Mouse (Mus musculus): Measurements from ENCODE around the gene Atp6v1g1.

GRCm38 (mm10) chr4:63556665-63557064 lies 12.1 kb downstream of the Atp6v1g1 start:
- TF ChIP-seq CTCF (conservative IDR thresholded peaks at IDR 0.05; ENCODE audit: low read length) (no peak), POU5F1 (IDR thresholded peaks at IDR 0.05; ENCODE audit: borderline replicate concordance, low read length) (no peak)
